Mouse (Mus musculus): ENCODE measurements around the gene Etfbkmt. TPM values are rescaled to one million over a fixed set of nuclear protein-coding genes. Genes with fewer than 3 reads are reported as not detected.
"Not testable (repeated sequence)": the region's sequence is repeated elsewhere in the genome, so short reads cannot be mapped to it uniquely, and the experiment has no call there.

Etfbkmt gene
- polyA plus RNA-seq, 1 experiment: 16.3 TPM

GRCm38 (mm10) chr6:149148436-149149229 lies 9.0 kb downstream of the Etfbkmt start:
- TF ChIP-seq POLR2A (IDR thresholded peaks at IDR 0.05; ENCODE audit: borderline replicate concordance, extremely low read depth, low read depth, low read length) (no peak), CTCF (IDR thresholded peaks at IDR 0.05; ENCODE audit: insufficient read depth, low read length) (no peak)
- no peak for DNase-seq
- Histone ChIP-seq H3K4me1 (ENCODE audit: control insufficient read depth, insufficient read depth, low read length) (peaks cover 2% of the 10 kb centered on the region), H3K4me3 (replicated peaks; ENCODE audit: extremely low read depth, low read depth, low read length) (no peak overlapping the region)
- 55% methylated on average over 7 of the region's 7 CpGs for WGBS

- WGBS: 87% methylated on average over 2 of the region's 2 CpGs
Observed at GRCm38 (mm10) chr6:149152119-149152518, 12.5 kb downstream of the Etfbkmt start.

GRCm38 (mm10) chr6:149153473-149154115 lies 13.9 kb downstream of the Etfbkmt start:
- Histone ChIP-seq H3K4me3 (replicated peaks; ENCODE audit: extremely low read depth, low read depth, low read length) (no peak overlapping the region), H3K4me1 (ENCODE audit: control insufficient read depth, insufficient read depth, low read length) (peaks cover 3% of the 10 kb centered on the region; the same call in 1 of the 2 replicates)
- WGBS: 46% methylated on average over 6 of the region's 6 CpGs
- TF ChIP-seq POLR2A (IDR thresholded peaks at IDR 0.05; ENCODE audit: borderline replicate concordance, extremely low read depth, low read depth, low read length) (no peak), CTCF (IDR thresholded peaks at IDR 0.05; ENCODE audit: insufficient read depth, low read length) (no peak)
- no peak for DNase-seq

More at GRCm38 (mm10) chr6:149152119-149152518, 12.5 kb downstream of the Etfbkmt start:
- Histone ChIP-seq H3K4me1 (ENCODE audit: control insufficient read depth, insufficient read depth, low read length) (peaks cover 3% of the 10 kb centered on the region), H3K4me3 (replicated peaks; ENCODE audit: extremely low read depth, low read depth, low read length) (no peak overlapping the region)
- no peak for TF ChIP-seq POLR2A (IDR thresholded peaks at IDR 0.05; ENCODE audit: borderline replicate concordance, extremely low read depth, low read depth, low read length)
- TF ChIP-seq CTCF (IDR thresholded peaks at IDR 0.05; ENCODE audit: insufficient read depth, low read length): no peak
- DNase-seq: no peak

- DNase-seq: no peak
- WGBS: 30% methylated on average over 8 of the region's 8 CpGs
- H3K4me1 ChIP-seq (ENCODE audit: control insufficient read depth, insufficient read depth, low read length): peaks cover 3% of the 10 kb centered on the region; the same call in 1 of the 2 replicates
- H3K4me3 ChIP-seq (replicated peaks; ENCODE audit: extremely low read depth, low read depth, low read length): no peak overlapping the region
- no peak for TF ChIP-seq POLR2A (IDR thresholded peaks at IDR 0.05; ENCODE audit: borderline replicate concordance, extremely low read depth, low read depth, low read length)
- TF ChIP-seq CTCF (IDR thresholded peaks at IDR 0.05; ENCODE audit: insufficient read depth, low read length): no peak
Observed at GRCm38 (mm10) chr6:149154116-149155030, 14.7 kb downstream of the Etfbkmt start.

- Histone ChIP-seq H3K4me1 (ENCODE audit: control insufficient read depth, insufficient read depth, low read length) (peaks cover 3% of the 10 kb centered on the region; the same call in 1 of the 2 replicates), H3K4me3 (replicated peaks; ENCODE audit: extremely low read depth, low read depth, low read length) (no peak overlapping the region)
- no peak for DNase-seq
- TF ChIP-seq CTCF (IDR thresholded peaks at IDR 0.05; ENCODE audit: insufficient read depth, low read length) (no peak), POLR2A (IDR thresholded peaks at IDR 0.05; ENCODE audit: borderline replicate concordance, extremely low read depth, low read depth, low read length) (no peak)
- WGBS: 45% methylated on average over 3 of the region's 3 CpGs
Observed at GRCm38 (mm10) chr6:149155031-149155841, 15.6 kb downstream of the Etfbkmt start.

- WGBS: 45% methylated on average over 3 of the region's 4 CpGs
- DNase-seq: not testable (repeated sequence)
Observed at GRCm38 (mm10) chr6:149167038-149167437, 27.4 kb downstream of the Etfbkmt start.

GRCm38 (mm10) chr6:149167672-149168071 lies 28.0 kb downstream of the Etfbkmt start:
- DNase-seq: no peak
- no peak for TF ChIP-seq POLR2A (IDR thresholded peaks at IDR 0.05; ENCODE audit: borderline replicate concordance, extremely low read depth, low read depth, low read length)
- no peak for TF ChIP-seq CTCF (IDR thresholded peaks at IDR 0.05; ENCODE audit: insufficient read depth, low read length)
- 89% methylated on average over 1 of the region's 1 CpGs for WGBS
- Histone ChIP-seq H3K4me1 (ENCODE audit: control insufficient read depth, insufficient read depth, low read length) (no peaks in the 10 kb centered on the region), H3K4me3 (replicated peaks; ENCODE audit: extremely low read depth, low read depth, low read length) (no peak overlapping the region)

More at GRCm38 (mm10) chr6:149167038-149167437, 27.4 kb downstream of the Etfbkmt start:
- not testable (repeated sequence) for H3K4me3 ChIP-seq (replicated peaks; ENCODE audit: extremely low read depth, low read depth, low read length); H3K4me1 ChIP-seq (ENCODE audit: control insufficient read depth, insufficient read depth, low read length)

GRCm38 (mm10) chr6:149168436-149168835 lies 28.8 kb downstream of the Etfbkmt start:
- TF ChIP-seq POLR2A (IDR thresholded peaks at IDR 0.05; ENCODE audit: borderline replicate concordance, extremely low read depth, low read depth, low read length) (no peak), CTCF (IDR thresholded peaks at IDR 0.05; ENCODE audit: insufficient read depth, low read length) (no peak)
- 95% methylated on average over 2 of the region's 2 CpGs for WGBS
- H3K4me3 ChIP-seq (replicated peaks; ENCODE audit: extremely low read depth, low read depth, low read length): no peak overlapping the region
- no peaks in the 10 kb centered on the region for H3K4me1 ChIP-seq (ENCODE audit: control insufficient read depth, insufficient read depth, low read length)
- DNase-seq: no peak

- not testable (repeated sequence) for H3K4me3 ChIP-seq (replicated peaks; ENCODE audit: extremely low read depth, low read depth, low read length); DNase-seq; H3K4me1 ChIP-seq (ENCODE audit: control insufficient read depth, insufficient read depth, low read length)
- 90% methylated on average over 4 of the region's 4 CpGs for WGBS
Observed at GRCm38 (mm10) chr6:149169965-149170364, 30.3 kb downstream of the Etfbkmt start.

Data from lung, adult 2 months (tissue).